Mouse (Mus musculus): ENCODE results near the gene Ssr1. TPM values are rescaled to one million over a fixed set of nuclear protein-coding genes. Genes with fewer than 3 reads are reported as not detected.

The Ssr1 gene
- total and polyA plus RNA-seq, 2 experiments from 2014 or later = 16.6 to 50.7 TPM

- no peak overlapping the region for H3K9ac ChIP-seq (replicated peaks; ENCODE audit: low read depth, low read length)
- ATAC-seq (ENCODE audit: insufficient read depth, low read depth) (no peak), DNase-seq (ENCODE audit: low spot score) (no peak)
- no peak overlapping the region for H3K27ac ChIP-seq (ENCODE audit: low read depth)
- H3K4me1 ChIP-seq (ENCODE audit: control insufficient read depth, insufficient read depth) = peaks cover 2% of the 10 kb centered on the region; the same call in 1 of the 2 replicates
- no peaks in the 10 kb centered on the region for H3K9me3 ChIP-seq (replicated peaks; ENCODE audit: control insufficient read depth, low read length)
- no peaks in the 10 kb centered on the region for H3K27me3 ChIP-seq (ENCODE audit: control insufficient read depth, insufficient read depth, low read length)
- 90% methylated on average over 1 of the region's 1 CpGs for WGBS
- TF ChIP-seq EP300 (IDR thresholded peaks at IDR 0.05; ENCODE audit: low read depth) = no peak
- no peak for TF ChIP-seq CTCF (IDR thresholded peaks at IDR 0.05; ENCODE audit: low read depth)
- H3K4me2 ChIP-seq (ENCODE audit: low read depth, low read length) = no peak overlapping the region
- H3K36me3 ChIP-seq (replicated peaks; ENCODE audit: control insufficient read depth, insufficient read depth, low read length) = peaks cover 28% of the 10 kb centered on the region
- H3K4me3 ChIP-seq (ENCODE audit: low read depth, low read length) = no peak overlapping the region
Observed at GRCm38 (mm10) chr13:37954318-37954717, 39.7 kb downstream of the Ssr1 start.

DNA sequence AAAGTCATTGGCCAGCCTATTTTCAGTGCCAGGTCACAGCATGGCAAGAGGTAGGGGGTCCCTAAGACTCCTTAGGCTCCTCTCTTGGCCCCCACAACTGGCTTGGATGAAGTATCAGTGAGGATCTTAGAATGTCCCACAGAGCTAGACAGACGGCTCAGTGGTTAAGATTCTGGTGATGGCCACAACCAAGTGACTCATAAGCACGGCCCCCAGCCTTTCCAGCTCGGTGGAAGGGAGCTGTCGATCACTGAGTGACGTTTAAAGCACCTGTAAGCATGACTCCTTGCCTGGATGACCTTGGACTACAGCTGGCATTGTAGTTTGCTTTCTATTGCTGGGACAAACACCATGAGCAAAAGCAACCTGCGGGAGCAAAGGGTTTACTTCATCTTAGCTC is 41.0 kb downstream of the Ssr1 start:
- Histone ChIP-seq H3K9ac (replicated peaks; ENCODE audit: low read depth, low read length) (no peak overlapping the region), H3K4me3 (ENCODE audit: low read depth, low read length) (no peak overlapping the region), H3K27ac (ENCODE audit: low read depth) (no peak overlapping the region), H3K4me1 (ENCODE audit: control insufficient read depth, insufficient read depth) (no peaks in the 10 kb centered on the region), H3K36me3 (replicated peaks; ENCODE audit: control insufficient read depth, insufficient read depth, low read length) (peaks cover 41% of the 10 kb centered on the region), H3K27me3 (ENCODE audit: control insufficient read depth, insufficient read depth, low read length) (no peaks in the 10 kb centered on the region), H3K9me3 (replicated peaks; ENCODE audit: control insufficient read depth, low read length) (no peaks in the 10 kb centered on the region), H3K4me2 (ENCODE audit: low read depth, low read length) (no peak overlapping the region)
- DNase-seq (ENCODE audit: low spot score) (no peak), ATAC-seq (ENCODE audit: insufficient read depth, low read depth) (no peak)
- TF ChIP-seq CTCF (IDR thresholded peaks at IDR 0.05; ENCODE audit: low read depth) (no peak), EP300 (IDR thresholded peaks at IDR 0.05; ENCODE audit: low read depth) (no peak)
- WGBS = 63% methylated on average over 6 of the region's 6 CpGs

GRCm38 (mm10) chr13:37946734-37947133 is 47.3 kb downstream of the Ssr1 start:
- no peak overlapping the region for H3K9ac ChIP-seq (replicated peaks; ENCODE audit: low read depth, low read length)
- DNase-seq (ENCODE audit: low spot score) (peak; percentile 52), ATAC-seq (ENCODE audit: insufficient read depth, low read depth) (peak; percentile 39)
- H3K27ac ChIP-seq (ENCODE audit: low read depth) = no peak overlapping the region
- 19% methylated on average over 6 of the region's 6 CpGs for WGBS
- H3K4me1 ChIP-seq (ENCODE audit: control insufficient read depth, insufficient read depth) = no peaks in the 10 kb centered on the region
- H3K4me2 ChIP-seq (ENCODE audit: low read depth, low read length) = no peak overlapping the region
- TF ChIP-seq CTCF (IDR thresholded peaks at IDR 0.05; ENCODE audit: low read depth) = peak; percentile 87
- TF ChIP-seq EP300 (IDR thresholded peaks at IDR 0.05; ENCODE audit: low read depth) = no peak
- no peaks in the 10 kb centered on the region for H3K9me3 ChIP-seq (replicated peaks; ENCODE audit: control insufficient read depth, low read length)
- peaks cover 59% of the 10 kb centered on the region for H3K36me3 ChIP-seq (replicated peaks; ENCODE audit: control insufficient read depth, insufficient read depth, low read length)
- H3K27me3 ChIP-seq (ENCODE audit: control insufficient read depth, insufficient read depth, low read length) = no peaks in the 10 kb centered on the region
- no peak overlapping the region for H3K4me3 ChIP-seq (ENCODE audit: low read depth, low read length)

DNA sequence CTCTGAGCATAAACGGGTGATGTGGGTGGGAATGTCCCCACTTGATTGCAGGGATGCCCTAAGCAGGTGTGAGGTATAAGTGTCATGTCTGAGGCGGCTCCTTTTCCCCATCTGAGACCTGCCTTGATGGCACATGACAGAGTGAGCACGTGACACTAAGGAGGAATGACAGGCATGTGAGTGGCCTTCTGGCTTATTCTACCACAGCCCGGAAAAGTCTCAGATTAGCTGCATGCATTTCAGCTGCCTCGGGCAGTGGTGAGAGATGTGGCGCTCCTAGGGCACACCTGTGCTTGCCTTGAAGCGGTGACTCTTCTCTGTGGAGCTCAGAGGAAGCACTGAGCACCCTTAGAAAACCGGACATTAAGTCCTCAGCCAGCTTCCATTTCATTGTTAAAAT is 48.6 kb downstream of the Ssr1 start:
- H3K36me3 ChIP-seq (replicated peaks; ENCODE audit: control insufficient read depth, insufficient read depth, low read length) = peaks cover 53% of the 10 kb centered on the region
- 0 out of 2 replicates have a peak, but pooled peaks have one; percentile 19 for ATAC-seq (ENCODE audit: insufficient read depth, low read depth)
- no peak for DNase-seq (ENCODE audit: low spot score)
- H3K4me3 ChIP-seq (ENCODE audit: low read depth, low read length) = no peak overlapping the region
- no peak overlapping the region for H3K9ac ChIP-seq (replicated peaks; ENCODE audit: low read depth, low read length)
- H3K4me1 ChIP-seq (ENCODE audit: control insufficient read depth, insufficient read depth) = no peaks in the 10 kb centered on the region
- no peak overlapping the region for H3K4me2 ChIP-seq (ENCODE audit: low read depth, low read length)
- no peaks in the 10 kb centered on the region for H3K27me3 ChIP-seq (ENCODE audit: control insufficient read depth, insufficient read depth, low read length)
- H3K27ac ChIP-seq (ENCODE audit: low read depth) = no peak overlapping the region
- TF ChIP-seq CTCF (IDR thresholded peaks at IDR 0.05; ENCODE audit: low read depth) (no peak), EP300 (IDR thresholded peaks at IDR 0.05; ENCODE audit: low read depth) (no peak)
- 46% methylated on average over 8 of the region's 8 CpGs for WGBS
- H3K9me3 ChIP-seq (replicated peaks; ENCODE audit: control insufficient read depth, low read length) = no peaks in the 10 kb centered on the region

DNA sequence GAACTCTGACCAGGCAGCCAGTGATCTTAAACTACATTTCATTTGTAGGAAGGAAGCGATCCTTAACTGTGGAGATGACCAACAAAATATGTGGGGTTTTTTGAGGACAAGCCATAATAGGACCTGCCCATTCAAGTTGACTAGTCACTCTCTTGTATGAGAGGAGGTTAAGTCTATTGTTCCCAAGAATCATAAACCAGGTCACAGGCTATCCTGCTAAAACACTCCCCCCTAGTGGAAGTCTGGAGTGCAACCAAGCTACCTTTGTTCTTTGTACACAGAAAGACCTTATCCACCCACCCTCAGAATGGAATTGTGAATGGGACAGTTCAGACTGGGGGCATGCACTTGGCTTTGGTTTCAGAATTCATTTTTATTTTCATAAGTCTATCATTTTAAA is 49.7 kb downstream of the Ssr1 start:
- TF ChIP-seq EP300 (IDR thresholded peaks at IDR 0.05; ENCODE audit: low read depth) (no peak), CTCF (IDR thresholded peaks at IDR 0.05; ENCODE audit: low read depth) (peak; percentile 74)
- no peak overlapping the region for H3K9ac ChIP-seq (replicated peaks; ENCODE audit: low read depth, low read length)
- no peaks in the 10 kb centered on the region for H3K9me3 ChIP-seq (replicated peaks; ENCODE audit: control insufficient read depth, low read length)
- H3K4me2 ChIP-seq (ENCODE audit: low read depth, low read length) = no peak overlapping the region
- H3K27me3 ChIP-seq (ENCODE audit: control insufficient read depth, insufficient read depth, low read length) = no peaks in the 10 kb centered on the region
- no peak overlapping the region for H3K27ac ChIP-seq (ENCODE audit: low read depth)
- H3K36me3 ChIP-seq (replicated peaks; ENCODE audit: control insufficient read depth, insufficient read depth, low read length) = peaks cover 48% of the 10 kb centered on the region
- H3K4me3 ChIP-seq (ENCODE audit: low read depth, low read length) = no peak overlapping the region
- WGBS = 78% methylated on average over 1 of the region's 1 CpGs
- DNase-seq (ENCODE audit: low spot score) (peak; percentile 88), ATAC-seq (ENCODE audit: insufficient read depth, low read depth) (no peak; the same call in 1 of the 2 replicates)
- no peaks in the 10 kb centered on the region for H3K4me1 ChIP-seq (ENCODE audit: control insufficient read depth, insufficient read depth)

GRCm38 (mm10) chr13:37943466-37943865 is 50.6 kb downstream of the Ssr1 start:
- no peaks in the 10 kb centered on the region for H3K4me1 ChIP-seq (ENCODE audit: control insufficient read depth, insufficient read depth)
- H3K4me3 ChIP-seq (ENCODE audit: low read depth, low read length) = no peak overlapping the region
- H3K27ac ChIP-seq (ENCODE audit: low read depth) = no peak overlapping the region
- DNase-seq (ENCODE audit: low spot score) = no peak
- 95% methylated on average over 3 of the region's 3 CpGs for WGBS
- ATAC-seq (ENCODE audit: insufficient read depth, low read depth) = no peak
- H3K27me3 ChIP-seq (ENCODE audit: control insufficient read depth, insufficient read depth, low read length) = no peaks in the 10 kb centered on the region
- peaks cover 42% of the 10 kb centered on the region for H3K36me3 ChIP-seq (replicated peaks; ENCODE audit: control insufficient read depth, insufficient read depth, low read length)
- no peaks in the 10 kb centered on the region for H3K9me3 ChIP-seq (replicated peaks; ENCODE audit: control insufficient read depth, low read length)
- H3K4me2 ChIP-seq (ENCODE audit: low read depth, low read length) = no peak overlapping the region
- TF ChIP-seq EP300 (IDR thresholded peaks at IDR 0.05; ENCODE audit: low read depth) (no peak), CTCF (IDR thresholded peaks at IDR 0.05; ENCODE audit: low read depth) (no peak)
- no peak overlapping the region for H3K9ac ChIP-seq (replicated peaks; ENCODE audit: low read depth, low read length)

Measured in heart, postnatal 0 days (tissue).